Mouse (Mus musculus) cerebellum, adult 2 months (tissue): ENCODE results near the gene Syt5. TPM values are rescaled to one million over a fixed set of nuclear protein-coding genes. Genes with fewer than 3 reads are reported as not detected.
"Not testable (repeated sequence)": the region's sequence is repeated elsewhere in the genome, so short reads cannot be mapped to it uniquely, and the experiment has no call there.

Source experiments
- DNase-seq, 2 experiments: peaks; one replicate each; pipeline ENCODE4 v3.0.0; 2021
- H3K27ac ChIP-seq: fragments of 200-500 bp; 2 replicates; pipeline ENCODE4 v1.5.1; 2012; ENCODE audit warnings: low read length, control low read depth, inconsistent platforms; ENCODE audit not compliant: insufficient read depth
- H3K27me3 ChIP-seq: fragments of 200-500 bp; 2 replicates; pipeline ENCODE4 v1.6.1; 2012; ENCODE audit warnings: inconsistent platforms, mild to moderate bottlenecking, low read length, moderate library complexity; ENCODE audit not compliant: control insufficient read depth, insufficient read depth
- H3K4me1 ChIP-seq: fragments of 200-500 bp; 2 replicates; pipeline ENCODE4 v1.6.1; 2011; ENCODE audit warnings: low read length; ENCODE audit not compliant: control insufficient read depth, insufficient read depth
- H3K4me3 ChIP-seq: fragments of 200-500 bp; replicated peaks from 2 replicates; pipeline ENCODE3; 2011; ENCODE audit warnings: mild to moderate bottlenecking, low read depth, low read length, control low read depth; ENCODE audit not compliant: insufficient read depth
- CTCF ChIP-seq: fragments of 200-500 bp; IDR thresholded peaks from 2 replicates; pipeline ENCODE4 v1.5.1; 2011; ENCODE audit warnings: low read depth, mild to moderate bottlenecking, control low read depth, low read length, moderate library complexity, borderline replicate concordance; ENCODE audit not compliant: insufficient read depth
- POLR2A ChIP-seq: fragments of 200-500 bp; IDR thresholded peaks from 2 replicates; pipeline ENCODE4 v1.6.1; 2011; ENCODE audit warnings: low read length, control low read depth, borderline replicate concordance; ENCODE audit not compliant: insufficient read depth
- WGBS: fragments of 180-500 bp; shearing (Covaris S2); methylation state at CpG from one replicate; pipeline ENCODE4 v1.1.7; 2018; 5-methylcytosine and 5-hydroxymethylcytosine counted together
- polyA plus RNA-seq: library from polyadenylated mRNA; depleted of rRNA; stranded (reverse); fragments of >200 nt; gene quantifications from 2 replicates; pipeline ENCODE4 v1.2.3, GENCODE M21; 2012

Syt5 gene
- polyA plus RNA-seq, 1 experiment, result 16.9 TPM

DNA sequence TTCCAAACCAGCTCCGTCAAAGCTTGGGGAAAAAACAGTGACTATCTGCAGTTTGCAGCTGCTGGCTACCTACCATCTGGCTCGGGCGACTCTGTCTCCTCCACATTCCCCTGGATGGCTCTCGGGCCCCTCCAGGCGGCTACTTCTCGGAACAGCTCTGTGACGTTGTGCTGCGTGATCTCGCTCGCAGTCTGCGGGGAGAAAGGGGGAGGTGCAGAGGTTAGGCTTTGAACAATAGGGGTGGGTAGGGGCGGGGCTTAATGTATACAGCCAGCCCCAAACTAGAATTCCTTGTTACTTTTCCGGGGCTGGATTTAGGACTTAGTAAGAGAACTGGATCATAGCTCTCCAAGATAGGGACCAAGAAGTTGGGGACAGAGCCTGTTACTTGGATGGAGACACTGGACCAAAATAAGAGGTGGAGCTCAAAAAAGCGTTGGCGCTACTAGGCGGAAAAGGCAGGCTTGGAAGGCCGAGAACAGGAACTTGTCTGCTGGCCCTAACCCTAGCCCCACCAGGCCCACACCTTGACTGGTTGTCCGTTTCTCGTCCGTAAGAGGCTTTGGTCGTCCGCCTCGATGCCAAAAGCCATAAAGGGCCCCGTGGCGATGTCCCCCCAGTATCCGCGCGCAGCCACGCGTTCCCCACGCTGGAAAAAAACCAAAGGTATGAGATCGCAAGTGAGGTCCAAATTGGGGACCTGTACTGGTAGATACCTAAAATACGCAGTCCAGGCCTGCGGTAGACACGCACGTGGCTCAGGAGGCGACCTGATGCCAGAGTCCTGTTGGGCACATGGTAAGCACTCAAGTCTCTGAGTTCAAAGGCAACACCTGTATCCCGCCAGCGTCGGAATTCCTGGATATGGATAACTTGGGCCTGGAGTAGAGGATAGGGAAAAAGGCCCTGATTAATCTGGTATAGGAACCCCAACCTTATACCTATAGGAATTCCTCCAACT, 20.7 kb downstream of the Syt5 start:
- peak; percentile 71 to 75 for DNase-seq
- Histone ChIP-seq H3K4me3 (peak overlapping the region; percentile 39), H3K27me3 (no peaks in the 10 kb centered on the region), H3K4me1 (no peaks in the 10 kb centered on the region), H3K27ac (no peak overlapping the region)
- WGBS, result 23% methylated on average over 40 of the region's 40 CpGs
- peak; percentile 55; the same call in 1 of the 2 replicates for TF ChIP-seq CTCF
- no peak for TF ChIP-seq POLR2A

- H3K4me3 ChIP-seq, H3K4me1 ChIP-seq, H3K27me3 ChIP-seq, H3K27ac ChIP-seq: not testable (repeated sequence)
- WGBS, result 68% methylated on average over 15 of the region's 15 CpGs
- TF ChIP-seq CTCF, result peak; percentile 74
- DNase-seq, result peak; percentile 38 to 59
Observed at GRCm38 (mm10) chr7:4524212-4524922, 23.0 kb downstream of the Syt5 start, which contains the start of gene Tnni3. Gene Tnni3 (minus strand): TSS chr7:4524229.

DNA sequence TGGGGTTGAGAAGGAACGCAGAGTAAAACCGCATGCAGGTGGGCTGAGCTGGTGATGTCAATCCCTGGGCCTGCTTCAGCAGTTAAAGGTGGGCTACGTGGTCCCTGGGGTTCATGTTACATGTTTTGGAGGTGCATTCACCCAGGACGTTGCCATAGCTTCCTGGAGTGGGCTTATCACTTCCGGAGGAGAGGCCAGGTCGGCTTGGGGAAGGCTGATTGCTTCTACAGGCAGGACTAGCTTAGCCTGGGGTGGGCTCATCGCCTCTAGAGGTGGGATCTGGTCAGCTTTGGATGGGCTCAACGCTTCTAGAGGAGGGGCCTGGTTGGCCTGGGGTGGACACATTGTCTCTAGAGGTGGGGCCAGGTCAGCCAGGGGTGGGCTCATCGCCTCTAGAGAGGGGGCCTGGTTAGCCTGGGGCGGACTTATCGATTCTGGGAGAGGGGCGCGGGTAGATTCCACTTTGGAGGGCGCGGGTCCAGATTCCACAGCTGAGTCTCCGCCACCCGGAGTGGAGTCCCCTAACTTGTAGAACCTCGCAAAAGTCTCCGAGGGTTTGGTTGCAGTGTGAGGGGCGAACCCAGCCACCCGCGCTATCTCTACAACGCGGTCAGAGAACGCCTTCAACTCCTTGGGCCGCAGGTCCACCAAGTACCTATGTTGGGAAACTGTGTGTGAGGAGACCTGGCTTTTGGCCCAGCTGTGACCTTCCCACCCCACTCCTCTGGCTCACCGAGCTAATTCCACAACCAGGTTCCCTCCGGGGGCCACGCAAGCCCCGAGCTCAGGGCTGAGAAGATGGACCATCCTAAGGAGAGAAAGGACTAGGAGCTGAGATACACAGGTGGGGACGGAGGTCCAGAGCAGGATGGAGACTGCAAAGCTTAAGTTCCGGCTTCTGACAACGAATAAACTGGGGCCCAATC, 23.9 kb downstream of the Syt5 start:
- DNase-seq, result no peak
- Histone ChIP-seq H3K4me3 (no peak overlapping the region), H3K4me1 (no peaks in the 10 kb centered on the region), H3K27me3 (no peaks in the 10 kb centered on the region), H3K27ac (no peak overlapping the region)
- no peak for TF ChIP-seq CTCF
- no peak for TF ChIP-seq POLR2A
- 90% methylated on average over 33 of the region's 33 CpGs for WGBS

GRCm38 (mm10) chr7:4522292-4522691, 25.0 kb downstream of the Syt5 start:
- H3K27ac ChIP-seq, result no peak overlapping the region
- 85% methylated on average over 6 of the region's 6 CpGs for WGBS

GRCm38 (mm10) chr7:4521231-4522003, 25.9 kb downstream of the Syt5 start:
- DNase-seq, result no peak
- no peak overlapping the region for H3K27ac ChIP-seq
- WGBS, result 32% methylated on average over 32 of the region's 32 CpGs
- no peaks in the 10 kb centered on the region for H3K27me3 ChIP-seq
- no peaks in the 10 kb centered on the region for H3K4me1 ChIP-seq
- peak; percentile 3; the same call in 1 of the 2 replicates for TF ChIP-seq CTCF
- no peak for TF ChIP-seq POLR2A
- no peak overlapping the region for H3K4me3 ChIP-seq

More at GRCm38 (mm10) chr7:4522292-4522691, 25.0 kb downstream of the Syt5 start:
- Histone ChIP-seq H3K4me1 (no peaks in the 10 kb centered on the region), H3K4me3 (no peak overlapping the region), H3K27me3 (no peaks in the 10 kb centered on the region)
- TF ChIP-seq POLR2A, result no peak
- TF ChIP-seq CTCF, result no peak
- DNase-seq, result no peak

GRCm38 (mm10) chr7:4518487-4518886, 28.9 kb downstream of the Syt5 start:
- no peak overlapping the region for H3K27ac ChIP-seq
- DNase-seq, result no peak
- no peaks in the 10 kb centered on the region for H3K4me1 ChIP-seq
- TF ChIP-seq CTCF (no peak), POLR2A (no peak)
- no peak overlapping the region for H3K4me3 ChIP-seq
- no peaks in the 10 kb centered on the region for H3K27me3 ChIP-seq
- 72% methylated on average over 1 of the region's 1 CpGs for WGBS
